Mouse (Mus musculus): ENCODE measurements at regions not wholly inside any gene's neighbourhood (a gene's known extent, or its start where the extent isn't known, plus 50 kb on each side); places are given as distances from the start of the nearest gene placed in this dataset.
A peak's percentile ranks its signal among the peaks of the same experiment; 100 is the strongest.

- peak; percentile 55 for DNase-seq (ENCODE audit: low spot score)
- 31% methylated on average over 4 of the region's 4 CpGs for WGBS
- Histone ChIP-seq H3K4me1 (ENCODE audit: control insufficient read depth, insufficient read depth, low read length) (no peaks in the 10 kb centered on the region), H3K9ac (replicated peaks; ENCODE audit: low read length) (no peak overlapping the region), H3K36me3 (replicated peaks; ENCODE audit: control insufficient read depth, insufficient read depth, low read depth, low read length) (no peaks in the 10 kb centered on the region), H3K4me3 (ENCODE audit: low read depth, low read length) (no peak overlapping the region), H3K4me2 (ENCODE audit: low read depth, low read length) (no peak overlapping the region), H3K27me3 (ENCODE audit: control insufficient read depth, insufficient read depth, low read length) (no peaks in the 10 kb centered on the region), H3K9me3 (replicated peaks; ENCODE audit: control insufficient read depth, low read length) (no peaks in the 10 kb centered on the region), H3K27ac (replicated peaks; ENCODE audit: low read depth, low read length) (no peak overlapping the region)
- ATAC-seq (replicated peaks; ENCODE audit: insufficient number of reproducible peaks, low FRiP score, low TSS enrichment, low read depth): no peak
Measured at GRCm38 (mm10) chr19:26181774-26182173, 423.1 kb upstream of the Smarca2 start.

GRCm38 (mm10) chr19:26185012-26185411 lies 419.8 kb upstream of the Smarca2 start:
- Histone ChIP-seq H3K27me3 (ENCODE audit: control insufficient read depth, insufficient read depth, low read length) (no peaks in the 10 kb centered on the region), H3K9ac (replicated peaks; ENCODE audit: low read length) (no peak overlapping the region), H3K9me3 (replicated peaks; ENCODE audit: control insufficient read depth, low read length) (no peaks in the 10 kb centered on the region), H3K4me3 (ENCODE audit: low read depth, low read length) (no peak overlapping the region), H3K4me1 (ENCODE audit: control insufficient read depth, insufficient read depth, low read length) (no peaks in the 10 kb centered on the region), H3K27ac (replicated peaks; ENCODE audit: low read depth, low read length) (no peak overlapping the region), H3K36me3 (replicated peaks; ENCODE audit: control insufficient read depth, insufficient read depth, low read depth, low read length) (no peaks in the 10 kb centered on the region), H3K4me2 (ENCODE audit: low read depth, low read length) (no peak overlapping the region)
- ATAC-seq (replicated peaks; ENCODE audit: insufficient number of reproducible peaks, low FRiP score, low TSS enrichment, low read depth) (no peak), DNase-seq (ENCODE audit: low spot score) (no peak)
- 89% methylated on average over 7 of the region's 7 CpGs for WGBS

GRCm38 (mm10) chr19:26190803-26191202 lies 414.0 kb upstream of the Smarca2 start:
- H3K27ac ChIP-seq (replicated peaks; ENCODE audit: low read depth, low read length): no peak overlapping the region
- DNase-seq (ENCODE audit: low spot score): no peak
- H3K4me2 ChIP-seq (ENCODE audit: low read depth, low read length): no peak overlapping the region
- no peak overlapping the region for H3K4me3 ChIP-seq (ENCODE audit: low read depth, low read length)
- H3K36me3 ChIP-seq (replicated peaks; ENCODE audit: control insufficient read depth, insufficient read depth, low read depth, low read length): no peaks in the 10 kb centered on the region
- no peaks in the 10 kb centered on the region for H3K9me3 ChIP-seq (replicated peaks; ENCODE audit: control insufficient read depth, low read length)
- H3K27me3 ChIP-seq (ENCODE audit: control insufficient read depth, insufficient read depth, low read length): no peaks in the 10 kb centered on the region
- no peaks in the 10 kb centered on the region for H3K4me1 ChIP-seq (ENCODE audit: control insufficient read depth, insufficient read depth, low read length)
- no peak overlapping the region for H3K9ac ChIP-seq (replicated peaks; ENCODE audit: low read length)
- no peak for ATAC-seq (replicated peaks; ENCODE audit: insufficient number of reproducible peaks, low FRiP score, low TSS enrichment, low read depth)
- 79% methylated on average over 1 of the region's 1 CpGs for WGBS

DNA sequence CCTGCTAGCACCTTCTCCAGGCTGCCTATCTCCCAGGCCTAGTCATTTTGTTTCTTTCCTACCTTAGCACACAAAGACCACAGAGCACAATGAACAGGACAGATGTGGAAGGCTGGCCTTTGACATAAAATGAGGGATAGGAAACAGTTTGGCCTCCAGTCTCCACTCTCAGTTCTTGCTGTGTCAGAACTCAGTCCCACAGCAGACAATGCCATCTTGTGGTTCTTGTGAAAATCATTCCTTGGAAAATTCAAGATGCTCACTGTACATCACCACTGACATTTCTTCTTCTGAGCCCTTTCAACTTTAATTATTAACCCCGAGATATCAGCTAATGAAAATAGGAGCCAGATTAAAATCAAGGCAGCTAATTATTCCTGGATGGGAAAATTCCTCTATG lies 411.2 kb upstream of the Smarca2 start:
- no peak for ATAC-seq (replicated peaks; ENCODE audit: insufficient number of reproducible peaks, low FRiP score, low TSS enrichment, low read depth)
- H3K27me3 ChIP-seq (ENCODE audit: control insufficient read depth, insufficient read depth, low read length): no peaks in the 10 kb centered on the region
- H3K27ac ChIP-seq (replicated peaks; ENCODE audit: low read depth, low read length): no peak overlapping the region
- DNase-seq (ENCODE audit: low spot score): peak; percentile 22
- WGBS: 77% methylated on average over 1 of the region's 1 CpGs
- no peak overlapping the region for H3K4me2 ChIP-seq (ENCODE audit: low read depth, low read length)
- no peak overlapping the region for H3K4me3 ChIP-seq (ENCODE audit: low read depth, low read length)
- no peaks in the 10 kb centered on the region for H3K36me3 ChIP-seq (replicated peaks; ENCODE audit: control insufficient read depth, insufficient read depth, low read depth, low read length)
- H3K4me1 ChIP-seq (ENCODE audit: control insufficient read depth, insufficient read depth, low read length): no peaks in the 10 kb centered on the region
- no peaks in the 10 kb centered on the region for H3K9me3 ChIP-seq (replicated peaks; ENCODE audit: control insufficient read depth, low read length)
- no peak overlapping the region for H3K9ac ChIP-seq (replicated peaks; ENCODE audit: low read length)

DNA sequence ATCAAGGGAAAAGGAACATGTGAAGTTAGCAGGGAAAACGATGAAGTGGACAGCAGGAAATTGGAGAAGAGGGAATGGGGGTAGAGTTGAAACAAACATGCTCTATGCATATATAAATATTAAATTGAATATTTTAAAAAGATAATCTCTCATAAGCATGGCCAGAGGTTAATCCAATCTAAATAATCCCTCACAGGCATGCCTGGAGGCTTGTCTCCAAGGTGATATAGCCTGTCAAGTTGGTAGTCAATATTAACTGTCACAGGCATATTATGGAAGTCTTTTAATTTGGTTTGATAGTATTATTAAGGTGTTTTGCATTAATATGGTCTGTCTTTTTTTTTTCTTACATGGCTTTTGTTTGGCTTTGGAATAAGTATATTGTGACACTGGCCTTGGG lies 396.1 kb upstream of the Smarca2 start:
- Histone ChIP-seq H3K9ac (replicated peaks; ENCODE audit: low read length) (no peak overlapping the region), H3K4me2 (ENCODE audit: low read depth, low read length) (no peak overlapping the region), H3K27me3 (ENCODE audit: control insufficient read depth, insufficient read depth, low read length) (no peaks in the 10 kb centered on the region), H3K9me3 (replicated peaks; ENCODE audit: control insufficient read depth, low read length) (no peaks in the 10 kb centered on the region), H3K27ac (replicated peaks; ENCODE audit: low read depth, low read length) (no peak overlapping the region), H3K4me3 (ENCODE audit: low read depth, low read length) (no peak overlapping the region), H3K36me3 (replicated peaks; ENCODE audit: control insufficient read depth, insufficient read depth, low read depth, low read length) (no peaks in the 10 kb centered on the region), H3K4me1 (ENCODE audit: control insufficient read depth, insufficient read depth, low read length) (no peaks in the 10 kb centered on the region)
- no peak for DNase-seq (ENCODE audit: low spot score)
- ATAC-seq (replicated peaks; ENCODE audit: insufficient number of reproducible peaks, low FRiP score, low TSS enrichment, low read depth): no peak
- WGBS: 74% methylated on average over 1 of the region's 1 CpGs

- H3K36me3 ChIP-seq (replicated peaks; ENCODE audit: control insufficient read depth, insufficient read depth, low read depth, low read length): no peaks in the 10 kb centered on the region
- H3K27ac ChIP-seq (replicated peaks; ENCODE audit: low read depth, low read length): no peak overlapping the region
- no peak overlapping the region for H3K9ac ChIP-seq (replicated peaks; ENCODE audit: low read length)
- DNase-seq (ENCODE audit: low spot score): no peak
- H3K4me2 ChIP-seq (ENCODE audit: low read depth, low read length): no peak overlapping the region
- ATAC-seq (replicated peaks; ENCODE audit: insufficient number of reproducible peaks, low FRiP score, low TSS enrichment, low read depth): no peak
- WGBS: 69% methylated on average over 4 of the region's 4 CpGs
- H3K9me3 ChIP-seq (replicated peaks; ENCODE audit: control insufficient read depth, low read length): no peaks in the 10 kb centered on the region
- H3K4me1 ChIP-seq (ENCODE audit: control insufficient read depth, insufficient read depth, low read length): no peaks in the 10 kb centered on the region
- no peaks in the 10 kb centered on the region for H3K27me3 ChIP-seq (ENCODE audit: control insufficient read depth, insufficient read depth, low read length)
- H3K4me3 ChIP-seq (ENCODE audit: low read depth, low read length): no peak overlapping the region
Measured at GRCm38 (mm10) chr19:26234539-26234938, 370.3 kb upstream of the Smarca2 start.

GRCm38 (mm10) chr19:26244067-26244466 lies 360.8 kb upstream of the Smarca2 start:
- H3K27me3 ChIP-seq (ENCODE audit: control insufficient read depth, insufficient read depth, low read length): no peaks in the 10 kb centered on the region
- no peak overlapping the region for H3K4me2 ChIP-seq (ENCODE audit: low read depth, low read length)
- H3K9me3 ChIP-seq (replicated peaks; ENCODE audit: control insufficient read depth, low read length): no peaks in the 10 kb centered on the region
- no peak overlapping the region for H3K4me3 ChIP-seq (ENCODE audit: low read depth, low read length)
- H3K36me3 ChIP-seq (replicated peaks; ENCODE audit: control insufficient read depth, insufficient read depth, low read depth, low read length): no peaks in the 10 kb centered on the region
- 64% methylated on average over 6 of the region's 6 CpGs for WGBS
- no peak overlapping the region for H3K27ac ChIP-seq (replicated peaks; ENCODE audit: low read depth, low read length)
- ATAC-seq (replicated peaks; ENCODE audit: insufficient number of reproducible peaks, low FRiP score, low TSS enrichment, low read depth): no peak
- H3K9ac ChIP-seq (replicated peaks; ENCODE audit: low read length): no peak overlapping the region
- H3K4me1 ChIP-seq (ENCODE audit: control insufficient read depth, insufficient read depth, low read length): no peaks in the 10 kb centered on the region
- peak; percentile 1 for DNase-seq (ENCODE audit: low spot score)

- H3K4me2 ChIP-seq (ENCODE audit: low read depth, low read length): no peak overlapping the region
- no peak overlapping the region for H3K9ac ChIP-seq (replicated peaks; ENCODE audit: low read length)
- no peaks in the 10 kb centered on the region for H3K36me3 ChIP-seq (replicated peaks; ENCODE audit: control insufficient read depth, insufficient read depth, low read depth, low read length)
- no peaks in the 10 kb centered on the region for H3K9me3 ChIP-seq (replicated peaks; ENCODE audit: control insufficient read depth, low read length)
- ATAC-seq (replicated peaks; ENCODE audit: insufficient number of reproducible peaks, low FRiP score, low TSS enrichment, low read depth) (no peak), DNase-seq (ENCODE audit: low spot score) (no peak)
- H3K27ac ChIP-seq (replicated peaks; ENCODE audit: low read depth, low read length): no peak overlapping the region
- no peak overlapping the region for H3K4me3 ChIP-seq (ENCODE audit: low read depth, low read length)
- no peaks in the 10 kb centered on the region for H3K27me3 ChIP-seq (ENCODE audit: control insufficient read depth, insufficient read depth, low read length)
- H3K4me1 ChIP-seq (ENCODE audit: control insufficient read depth, insufficient read depth, low read length): no peaks in the 10 kb centered on the region
- 87% methylated on average over 6 of the region's 6 CpGs for WGBS
Measured at GRCm38 (mm10) chr19:26249751-26250150, 355.1 kb upstream of the Smarca2 start.
